Mouse (Mus musculus): ENCODE data around the gene Vdac1. TPM values are rescaled to one million over a fixed set of nuclear protein-coding genes. Genes with fewer than 3 reads are reported as not detected.

The Vdac1 gene
- total and polyA plus RNA-seq, 3 experiments: 55.1 to 207 (median 127) TPM

GRCm38 (mm10) chr11:52401476-52401875 is 40.8 kb downstream of the Vdac1 start:
- Histone ChIP-seq H3K9me3 (replicated peaks) (no peaks in the 10 kb centered on the region), H3K4me3 (ENCODE audit: low read depth, low read length) (no peak overlapping the region), H3K4me1 (ENCODE audit: insufficient read depth, low read depth, low read length) (peaks cover 40% of the 10 kb centered on the region), H3K27me3 (ENCODE audit: insufficient read depth, low read length) (no peaks in the 10 kb centered on the region), H3K36me3 (replicated peaks) (peaks cover 82% of the 10 kb centered on the region)
- DNase-seq (ENCODE audit: low spot score) (no peak), ATAC-seq (ENCODE audit: extremely low read depth, insufficient number of reproducible peaks, low FRiP score, poor library complexity, severe bottlenecking) (no peak)
- no peak for TF ChIP-seq TAL1 (conservative IDR thresholded peaks at IDR 0.05; ENCODE audit: low read depth, low read length)

GRCm38 (mm10) chr11:52402566-52402965 is 41.9 kb downstream of the Vdac1 start:
- peaks cover 91% of the 10 kb centered on the region for H3K36me3 ChIP-seq (replicated peaks)
- no peaks in the 10 kb centered on the region for H3K27me3 ChIP-seq (ENCODE audit: insufficient read depth, low read length)
- no peaks in the 10 kb centered on the region for H3K9me3 ChIP-seq (replicated peaks)
- H3K4me3 ChIP-seq (ENCODE audit: low read depth, low read length): no peak overlapping the region
- DNase-seq (ENCODE audit: low spot score): no peak
- no peak for ATAC-seq (ENCODE audit: extremely low read depth, insufficient number of reproducible peaks, low FRiP score, poor library complexity, severe bottlenecking)
- TF ChIP-seq CTCF (IDR thresholded peaks at IDR 0.05; ENCODE audit: low read depth, low read length) (no peak), TAL1 (conservative IDR thresholded peaks at IDR 0.05; ENCODE audit: low read depth, low read length) (no peak), GATA2 (IDR thresholded peaks at IDR 0.05; ENCODE audit: borderline replicate concordance, low read depth, low read length) (no peak), POLR2AphosphoS5 (IDR thresholded peaks at IDR 0.05; ENCODE audit: insufficient replicate concordance, low read depth, low read length) (no peak), GATA1 (IDR thresholded peaks at IDR 0.05; ENCODE audit: borderline replicate concordance, low read length) (no peak)
- H3K4me1 ChIP-seq (ENCODE audit: insufficient read depth, low read depth, low read length): peaks cover 33% of the 10 kb centered on the region

GRCm38 (mm10) chr11:52404209-52404608 is 43.5 kb downstream of the Vdac1 start:
- no peak for ATAC-seq (ENCODE audit: extremely low read depth, insufficient number of reproducible peaks, low FRiP score, poor library complexity, severe bottlenecking)
- no peak for TF ChIP-seq GATA2 (IDR thresholded peaks at IDR 0.05; ENCODE audit: borderline replicate concordance, low read depth, low read length)
- no peak for TF ChIP-seq GATA1 (IDR thresholded peaks at IDR 0.05; ENCODE audit: borderline replicate concordance, low read length)
- TF ChIP-seq CTCF (IDR thresholded peaks at IDR 0.05; ENCODE audit: low read depth, low read length): no peak
- no peak for TF ChIP-seq TAL1 (conservative IDR thresholded peaks at IDR 0.05; ENCODE audit: low read depth, low read length)
- no peak for TF ChIP-seq POLR2AphosphoS5 (IDR thresholded peaks at IDR 0.05; ENCODE audit: insufficient replicate concordance, low read depth, low read length)
- H3K9me3 ChIP-seq (replicated peaks): no peaks in the 10 kb centered on the region
- no peaks in the 10 kb centered on the region for H3K27me3 ChIP-seq (ENCODE audit: insufficient read depth, low read length)
- H3K4me1 ChIP-seq (ENCODE audit: insufficient read depth, low read depth, low read length): peaks cover 20% of the 10 kb centered on the region
- H3K36me3 ChIP-seq (replicated peaks): peaks cover 92% of the 10 kb centered on the region
- no peak overlapping the region for H3K4me3 ChIP-seq (ENCODE audit: low read depth, low read length)
- no peak for DNase-seq (ENCODE audit: low spot score)

- ATAC-seq (ENCODE audit: extremely low read depth, insufficient number of reproducible peaks, low FRiP score, poor library complexity, severe bottlenecking) (no peak), DNase-seq (ENCODE audit: low spot score) (no peak)
- Histone ChIP-seq H3K9me3 (replicated peaks) (no peaks in the 10 kb centered on the region), H3K27me3 (ENCODE audit: insufficient read depth, low read length) (no peaks in the 10 kb centered on the region), H3K4me1 (ENCODE audit: insufficient read depth, low read depth, low read length) (peaks cover 15% of the 10 kb centered on the region), H3K4me3 (ENCODE audit: low read depth, low read length) (no peak overlapping the region), H3K36me3 (replicated peaks) (peaks cover 95% of the 10 kb centered on the region)
- TF ChIP-seq POLR2AphosphoS5 (IDR thresholded peaks at IDR 0.05; ENCODE audit: insufficient replicate concordance, low read depth, low read length) (no peak), GATA1 (IDR thresholded peaks at IDR 0.05; ENCODE audit: borderline replicate concordance, low read length) (no peak), TAL1 (conservative IDR thresholded peaks at IDR 0.05; ENCODE audit: low read depth, low read length) (no peak), GATA2 (IDR thresholded peaks at IDR 0.05; ENCODE audit: borderline replicate concordance, low read depth, low read length) (no peak), CTCF (IDR thresholded peaks at IDR 0.05; ENCODE audit: low read depth, low read length) (no peak)
These were observed 44.6 kb downstream of the Vdac1 start for GRCm38 (mm10) chr11:52405196-52405688.

- no peak for DNase-seq (ENCODE audit: low spot score)
- Histone ChIP-seq H3K4me3 (ENCODE audit: low read depth, low read length) (no peak overlapping the region), H3K4me1 (ENCODE audit: insufficient read depth, low read depth, low read length) (peaks cover 12% of the 10 kb centered on the region), H3K9me3 (replicated peaks) (no peaks in the 10 kb centered on the region), H3K27me3 (ENCODE audit: insufficient read depth, low read length) (0 out of 2 replicates have a peak, but pooled peaks cover 3% of the 10 kb centered on the region), H3K36me3 (replicated peaks) (peaks cover 56% of the 10 kb centered on the region)
- TF ChIP-seq CTCF (IDR thresholded peaks at IDR 0.05; ENCODE audit: low read depth, low read length): no peak
- no peak for TF ChIP-seq GATA1 (IDR thresholded peaks at IDR 0.05; ENCODE audit: borderline replicate concordance, low read length)
- no peak for TF ChIP-seq POLR2AphosphoS5 (IDR thresholded peaks at IDR 0.05; ENCODE audit: insufficient replicate concordance, low read depth, low read length)
- no peak for TF ChIP-seq TAL1 (conservative IDR thresholded peaks at IDR 0.05; ENCODE audit: low read depth, low read length)
- TF ChIP-seq GATA2 (IDR thresholded peaks at IDR 0.05; ENCODE audit: borderline replicate concordance, low read depth, low read length): no peak
- ATAC-seq (ENCODE audit: extremely low read depth, insufficient number of reproducible peaks, low FRiP score, poor library complexity, severe bottlenecking): no peak
These were observed 48.7 kb downstream of the Vdac1 start for GRCm38 (mm10) chr11:52409316-52409715.

GRCm38 (mm10) chr11:52418358-52418757 is 57.7 kb downstream of the Vdac1 start:
- Histone ChIP-seq H3K27me3 (ENCODE audit: insufficient read depth, low read length) (peaks cover 30% of the 10 kb centered on the region), H3K4me1 (ENCODE audit: insufficient read depth, low read depth, low read length) (no peaks in the 10 kb centered on the region), H3K9me3 (replicated peaks) (no peaks in the 10 kb centered on the region), H3K4me3 (ENCODE audit: low read depth, low read length) (no peak overlapping the region), H3K36me3 (replicated peaks) (no peaks in the 10 kb centered on the region)
- DNase-seq (ENCODE audit: low spot score): no peak
- TF ChIP-seq GATA2 (IDR thresholded peaks at IDR 0.05; ENCODE audit: borderline replicate concordance, low read depth, low read length) (no peak), POLR2AphosphoS5 (IDR thresholded peaks at IDR 0.05; ENCODE audit: insufficient replicate concordance, low read depth, low read length) (no peak), GATA1 (IDR thresholded peaks at IDR 0.05; ENCODE audit: borderline replicate concordance, low read length) (no peak), CTCF (IDR thresholded peaks at IDR 0.05; ENCODE audit: low read depth, low read length) (no peak), TAL1 (conservative IDR thresholded peaks at IDR 0.05; ENCODE audit: low read depth, low read length) (no peak)
- no peak for ATAC-seq (ENCODE audit: extremely low read depth, insufficient number of reproducible peaks, low FRiP score, poor library complexity, severe bottlenecking)
